Mouse (Mus musculus): ENCODE measurements around the gene Mab21l3. TPM values are rescaled to one million over a fixed set of nuclear protein-coding genes. Genes with fewer than 3 reads are reported as not detected.

Mab21l3 gene
- polyA plus RNA-seq, 1 experiment from 2014 or later = 1.3 TPM

- no peaks in the 10 kb centered on the region for H3K9me3 ChIP-seq
- H3K4me2 ChIP-seq = no peak overlapping the region
- H3K4me3 ChIP-seq (replicated peaks) = no peak overlapping the region
- H3K27me3 ChIP-seq = no peaks in the 10 kb centered on the region
- no peak for ATAC-seq (ENCODE audit: insufficient number of reproducible peaks, insufficient read depth, low FRiP score, low TSS enrichment, low read depth)
- H3K4me1 ChIP-seq (replicated peaks) = peaks cover 8% of the 10 kb centered on the region
- WGBS = 78% methylated on average over 10 of the region's 10 CpGs
- H3K36me3 ChIP-seq = peaks cover 10% of the 10 kb centered on the region; the same call in 1 of the 2 replicates
- no peak overlapping the region for H3K9ac ChIP-seq (replicated peaks)
- H3K27ac ChIP-seq = no peak overlapping the region
Measured at GRCm38 (mm10) chr3:101875258-101875920, 26.6 kb upstream of the Mab21l3 start.

- H3K4me2 ChIP-seq = no peak overlapping the region
- H3K9me3 ChIP-seq = no peaks in the 10 kb centered on the region
- peaks cover 3% of the 10 kb centered on the region; the same call in 1 of the 2 replicates for H3K36me3 ChIP-seq
- H3K4me3 ChIP-seq (replicated peaks) = no peak overlapping the region
- H3K4me1 ChIP-seq (replicated peaks) = peaks cover 8% of the 10 kb centered on the region
- no peaks in the 10 kb centered on the region for H3K27me3 ChIP-seq
- H3K27ac ChIP-seq = no peak overlapping the region
- ATAC-seq (ENCODE audit: insufficient number of reproducible peaks, insufficient read depth, low FRiP score, low TSS enrichment, low read depth) = no peak
- WGBS = 82% methylated on average over 7 of the region's 7 CpGs
- no peak overlapping the region for H3K9ac ChIP-seq (replicated peaks)
Measured at GRCm38 (mm10) chr3:101873061-101873675, 24.4 kb upstream of the Mab21l3 start.

GRCm38 (mm10) chr3:101871951-101872350, 23.2 kb upstream of the Mab21l3 start:
- peaks cover 9% of the 10 kb centered on the region for H3K4me1 ChIP-seq (replicated peaks)
- 83% methylated on average over 9 of the region's 9 CpGs for WGBS

GRCm38 (mm10) chr3:101867001-101867421, 18.3 kb upstream of the Mab21l3 start:
- 0 out of 2 replicates have a peak, but pooled peaks cover 3% of the 10 kb centered on the region for H3K4me1 ChIP-seq (replicated peaks)
- no peak for ATAC-seq (ENCODE audit: insufficient number of reproducible peaks, insufficient read depth, low FRiP score, low TSS enrichment, low read depth)
- no peak overlapping the region for H3K4me3 ChIP-seq (replicated peaks)
- 70% methylated on average over 4 of the region's 4 CpGs for WGBS
- no peak overlapping the region for H3K4me2 ChIP-seq
- no peaks in the 10 kb centered on the region for H3K27me3 ChIP-seq
- H3K27ac ChIP-seq = 0 out of 2 replicates have a peak overlapping the region, but pooled peaks have one; percentile 35
- peaks cover 15% of the 10 kb centered on the region for H3K36me3 ChIP-seq
- H3K9ac ChIP-seq (replicated peaks) = no peak overlapping the region
- no peaks in the 10 kb centered on the region for H3K9me3 ChIP-seq

More at GRCm38 (mm10) chr3:101871951-101872350, 23.2 kb upstream of the Mab21l3 start:
- no peak overlapping the region for H3K4me3 ChIP-seq (replicated peaks)
- no peak overlapping the region for H3K9ac ChIP-seq (replicated peaks)
- H3K9me3 ChIP-seq = no peaks in the 10 kb centered on the region
- H3K27me3 ChIP-seq = no peaks in the 10 kb centered on the region
- H3K4me2 ChIP-seq = no peak overlapping the region
- no peak overlapping the region for H3K27ac ChIP-seq
- 0 out of 2 replicates have a peak, but pooled peaks cover 3% of the 10 kb centered on the region for H3K36me3 ChIP-seq
- ATAC-seq (ENCODE audit: insufficient number of reproducible peaks, insufficient read depth, low FRiP score, low TSS enrichment, low read depth) = no peak

- Histone ChIP-seq H3K36me3 (peaks cover 18% of the 10 kb centered on the region), H3K4me1 (replicated peaks) (0 out of 2 replicates have a peak, but pooled peaks cover under 1% of the 10 kb centered on the region), H3K4me2 (no peak overlapping the region), H3K9ac (replicated peaks) (no peak overlapping the region), H3K4me3 (replicated peaks) (no peak overlapping the region), H3K27me3 (no peaks in the 10 kb centered on the region), H3K9me3 (no peaks in the 10 kb centered on the region), H3K27ac (no peak overlapping the region)
- WGBS = 79% methylated on average over 3 of the region's 3 CpGs
- no peak for ATAC-seq (ENCODE audit: insufficient number of reproducible peaks, insufficient read depth, low FRiP score, low TSS enrichment, low read depth)
Measured at GRCm38 (mm10) chr3:101861856-101862255, 13.1 kb upstream of the Mab21l3 start.

GRCm38 (mm10) chr3:101860151-101860550, 11.4 kb upstream of the Mab21l3 start:
- H3K27ac ChIP-seq = no peak overlapping the region
- no peak overlapping the region for H3K9ac ChIP-seq (replicated peaks)
- H3K27me3 ChIP-seq = no peaks in the 10 kb centered on the region
- H3K4me1 ChIP-seq (replicated peaks) = no peaks in the 10 kb centered on the region
- H3K4me3 ChIP-seq (replicated peaks) = no peak overlapping the region
- 66% methylated on average over 7 of the region's 7 CpGs for WGBS
- H3K36me3 ChIP-seq = peaks cover 18% of the 10 kb centered on the region
- no peak overlapping the region for H3K4me2 ChIP-seq
- no peaks in the 10 kb centered on the region for H3K9me3 ChIP-seq
- ATAC-seq (ENCODE audit: insufficient number of reproducible peaks, insufficient read depth, low FRiP score, low TSS enrichment, low read depth) = no peak

- Histone ChIP-seq H3K4me3 (replicated peaks) (no peak overlapping the region), H3K4me1 (replicated peaks) (no peaks in the 10 kb centered on the region), H3K36me3 (peaks cover 18% of the 10 kb centered on the region), H3K9ac (replicated peaks) (no peak overlapping the region), H3K9me3 (no peaks in the 10 kb centered on the region), H3K4me2 (no peak overlapping the region), H3K27ac (no peak overlapping the region), H3K27me3 (no peaks in the 10 kb centered on the region)
- 82% methylated on average over 7 of the region's 7 CpGs for WGBS
- ATAC-seq (ENCODE audit: insufficient number of reproducible peaks, insufficient read depth, low FRiP score, low TSS enrichment, low read depth) = no peak
Measured at GRCm38 (mm10) chr3:101859740-101860139, 11.0 kb upstream of the Mab21l3 start.

GRCm38 (mm10) chr3:101854075-101854474, 5.3 kb upstream of the Mab21l3 start:
- H3K36me3 ChIP-seq = no peaks in the 10 kb centered on the region
- no peaks in the 10 kb centered on the region for H3K27me3 ChIP-seq
- H3K4me2 ChIP-seq = no peak overlapping the region
- H3K27ac ChIP-seq = no peak overlapping the region
- no peak overlapping the region for H3K9ac ChIP-seq (replicated peaks)
- H3K4me3 ChIP-seq (replicated peaks) = no peak overlapping the region
- no peaks in the 10 kb centered on the region for H3K4me1 ChIP-seq (replicated peaks)
- 83% methylated on average over 1 of the region's 1 CpGs for WGBS
- no peaks in the 10 kb centered on the region for H3K9me3 ChIP-seq
- no peak for ATAC-seq (ENCODE audit: insufficient number of reproducible peaks, insufficient read depth, low FRiP score, low TSS enrichment, low read depth)

GRCm38 (mm10) chr3:101851363-101851762, 2.6 kb upstream of the Mab21l3 start:
- no peak overlapping the region for H3K4me3 ChIP-seq (replicated peaks)
- no peaks in the 10 kb centered on the region for H3K36me3 ChIP-seq
- H3K27ac ChIP-seq = no peak overlapping the region
- H3K27me3 ChIP-seq = no peaks in the 10 kb centered on the region
- no peaks in the 10 kb centered on the region for H3K9me3 ChIP-seq
- no peak overlapping the region for H3K4me2 ChIP-seq
- 66% methylated on average over 6 of the region's 6 CpGs for WGBS
- ATAC-seq (ENCODE audit: insufficient number of reproducible peaks, insufficient read depth, low FRiP score, low TSS enrichment, low read depth) = no peak
- H3K4me1 ChIP-seq (replicated peaks) = no peaks in the 10 kb centered on the region
- no peak overlapping the region for H3K9ac ChIP-seq (replicated peaks)

- H3K9me3 ChIP-seq = no peaks in the 10 kb centered on the region
- ATAC-seq (ENCODE audit: insufficient number of reproducible peaks, insufficient read depth, low FRiP score, low TSS enrichment, low read depth) = no peak
- no peaks in the 10 kb centered on the region for H3K27me3 ChIP-seq
- no peak overlapping the region for H3K4me3 ChIP-seq (replicated peaks)
- H3K4me1 ChIP-seq (replicated peaks) = peaks cover 8% of the 10 kb centered on the region; the same call in 1 of the 2 replicates
- H3K4me2 ChIP-seq = no peak overlapping the region
- no peaks in the 10 kb centered on the region for H3K36me3 ChIP-seq
- 0 out of 2 replicates have a peak overlapping the region, but pooled peaks have one; percentile 35 for H3K27ac ChIP-seq
- 37% methylated on average over 4 of the region's 4 CpGs for WGBS
- no peak overlapping the region for H3K9ac ChIP-seq (replicated peaks)
Measured at GRCm38 (mm10) chr3:101846096-101846495, 2.7 kb downstream of the Mab21l3 start.

GRCm38 (mm10) chr3:101842372-101843094, 6.2 kb downstream of the Mab21l3 start:
- no peak; the same call in 1 of the 2 replicates for ATAC-seq (ENCODE audit: insufficient number of reproducible peaks, insufficient read depth, low FRiP score, low TSS enrichment, low read depth)
- Histone ChIP-seq H3K9me3 (no peaks in the 10 kb centered on the region), H3K27ac (no peak overlapping the region), H3K4me2 (no peak overlapping the region), H3K4me3 (replicated peaks) (no peak overlapping the region), H3K4me1 (replicated peaks) (peaks cover 8% of the 10 kb centered on the region; the same call in 1 of the 2 replicates), H3K9ac (replicated peaks) (no peak overlapping the region), H3K27me3 (no peaks in the 10 kb centered on the region), H3K36me3 (no peaks in the 10 kb centered on the region)
- whole genome bisulfite sequencing = 79% methylated on average over 7 of the region's 7 CpGs
